Mouse (Mus musculus): ENCODE measurements around the gene Sik1.
"Not testable (repeated sequence)": the region's sequence is repeated elsewhere in the genome, so short reads cannot be mapped to it uniquely, and the experiment has no call there.

Sik1 gene

GRCm38 (mm10) chr17:31855597-31856518 lies at the start of gene Sik1:
Sik1 (minus strand) TSS chr17:31855804.
- peak; percentile 95 to 97 for DNase-seq (ENCODE audit: low spot score in 2 of 2)

DNA sequence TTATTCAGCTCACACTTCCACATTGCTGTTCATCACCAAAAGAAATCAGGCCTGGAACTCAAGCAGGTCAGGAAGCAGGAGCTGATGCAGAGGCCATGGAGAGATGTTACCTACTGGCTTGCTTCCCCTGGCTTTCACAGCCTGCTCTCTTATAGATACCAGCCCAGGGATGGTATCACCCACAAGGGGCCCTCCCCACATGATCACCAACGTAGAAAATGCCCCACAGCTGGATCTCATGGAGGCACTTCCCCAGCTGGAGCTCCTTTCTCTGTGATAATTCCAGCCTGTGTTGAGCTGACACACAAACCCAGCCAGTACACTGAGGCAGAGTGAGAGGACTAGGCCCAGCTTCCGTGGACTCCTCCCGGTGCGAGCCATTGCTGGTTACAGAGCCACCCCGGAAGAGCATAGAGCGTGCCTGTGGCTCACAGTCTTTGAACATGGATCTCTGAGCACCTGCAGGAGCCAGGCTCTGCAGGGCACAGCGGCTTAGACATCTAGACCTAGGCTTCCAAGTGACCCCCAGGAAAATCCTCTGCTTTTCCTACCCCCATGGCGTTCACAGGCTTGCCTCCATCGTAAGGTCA lies 49.7 kb upstream of the Sik1 start:
- no peak for DNase-seq (ENCODE audit: low spot score in 2 of 2)

DNA sequence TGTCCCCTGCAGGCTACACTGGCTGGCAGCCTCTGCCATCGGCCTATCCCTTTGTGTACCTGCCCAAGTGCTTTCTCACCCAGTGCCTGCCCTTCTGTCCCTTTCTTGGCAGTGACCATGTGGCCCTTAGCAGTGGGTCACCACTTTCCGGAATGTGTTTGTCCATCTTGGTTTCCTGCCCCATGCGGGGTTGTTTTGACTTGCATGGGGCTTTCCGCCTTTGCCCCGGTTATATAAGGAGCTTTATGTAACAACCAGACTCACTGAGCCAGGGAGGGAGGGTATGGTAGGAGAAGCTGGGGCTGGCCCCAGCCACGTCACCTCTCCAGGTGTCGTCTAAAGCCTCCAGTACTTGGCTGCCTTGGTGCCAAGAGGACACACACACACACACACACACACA lies 48.4 kb upstream of the Sik1 start:
- no peak for DNase-seq (ENCODE audit: low spot score in 2 of 2)

DNA sequence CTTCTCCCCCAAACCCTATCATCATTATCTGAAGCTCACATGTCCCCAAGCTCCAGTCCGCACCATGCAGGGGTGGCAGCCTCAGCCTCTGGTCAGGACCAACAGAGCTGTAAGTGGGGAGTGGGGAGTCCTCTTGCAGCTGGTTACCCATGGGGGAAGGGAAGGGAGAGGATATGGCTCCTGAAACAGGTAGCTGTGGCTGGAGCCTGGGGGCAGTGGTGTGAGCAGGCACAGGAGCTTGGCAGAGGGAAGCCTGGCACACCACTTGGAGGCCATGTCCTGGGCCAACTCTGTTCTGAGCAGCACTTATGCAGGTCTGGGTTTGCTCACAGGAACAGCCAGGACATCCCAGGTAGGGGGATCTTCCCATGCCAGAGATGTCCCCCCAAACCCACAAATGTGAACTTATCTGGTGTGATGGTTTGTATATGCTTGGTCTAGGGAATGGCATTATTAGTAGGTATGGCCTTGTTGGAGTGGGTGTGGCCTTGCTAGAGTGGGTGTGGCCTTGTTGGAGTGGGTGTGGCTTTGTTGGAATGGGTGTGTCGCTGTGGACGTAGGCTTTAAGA lies 47.1 kb upstream of the Sik1 start:
- no peak for DNase-seq (ENCODE audit: low spot score in 2 of 2)

GRCm38 (mm10) chr17:31901461-31902204 lies 46.0 kb upstream of the Sik1 start:
- DNase-seq (ENCODE audit: low spot score in 2 of 2), result no peak

- no peak for DNase-seq (ENCODE audit: low spot score in 2 of 2)
Observed at GRCm38 (mm10) chr17:31898941-31899340, 43.3 kb upstream of the Sik1 start.

- DNase-seq (ENCODE audit: low spot score in 2 of 2), result no peak
Observed at GRCm38 (mm10) chr17:31897186-31897793, 41.7 kb upstream of the Sik1 start.

- no peak for DNase-seq (ENCODE audit: low spot score in 2 of 2)
Observed at GRCm38 (mm10) chr17:31896751-31897150, 41.1 kb upstream of the Sik1 start.

DNA sequence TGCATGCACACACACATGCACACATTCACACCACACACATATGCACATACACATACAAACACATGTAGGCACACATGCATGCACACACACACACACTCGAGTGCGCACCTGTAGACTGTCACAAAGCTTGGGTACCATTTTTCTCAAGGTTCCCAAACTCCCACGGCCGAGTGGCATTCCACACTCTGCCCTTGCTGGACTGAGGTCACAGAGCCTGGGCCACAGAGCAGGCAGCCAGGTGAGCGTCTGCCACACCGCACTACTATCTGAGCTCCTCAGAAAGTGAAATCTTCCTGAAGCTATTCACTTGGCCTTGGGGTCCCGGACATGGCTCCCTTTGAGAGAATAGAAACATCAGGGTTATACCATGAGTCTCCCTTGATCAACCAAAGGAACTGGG lies 40.7 kb upstream of the Sik1 start:
- no peak for DNase-seq (ENCODE audit: low spot score in 2 of 2)

DNA sequence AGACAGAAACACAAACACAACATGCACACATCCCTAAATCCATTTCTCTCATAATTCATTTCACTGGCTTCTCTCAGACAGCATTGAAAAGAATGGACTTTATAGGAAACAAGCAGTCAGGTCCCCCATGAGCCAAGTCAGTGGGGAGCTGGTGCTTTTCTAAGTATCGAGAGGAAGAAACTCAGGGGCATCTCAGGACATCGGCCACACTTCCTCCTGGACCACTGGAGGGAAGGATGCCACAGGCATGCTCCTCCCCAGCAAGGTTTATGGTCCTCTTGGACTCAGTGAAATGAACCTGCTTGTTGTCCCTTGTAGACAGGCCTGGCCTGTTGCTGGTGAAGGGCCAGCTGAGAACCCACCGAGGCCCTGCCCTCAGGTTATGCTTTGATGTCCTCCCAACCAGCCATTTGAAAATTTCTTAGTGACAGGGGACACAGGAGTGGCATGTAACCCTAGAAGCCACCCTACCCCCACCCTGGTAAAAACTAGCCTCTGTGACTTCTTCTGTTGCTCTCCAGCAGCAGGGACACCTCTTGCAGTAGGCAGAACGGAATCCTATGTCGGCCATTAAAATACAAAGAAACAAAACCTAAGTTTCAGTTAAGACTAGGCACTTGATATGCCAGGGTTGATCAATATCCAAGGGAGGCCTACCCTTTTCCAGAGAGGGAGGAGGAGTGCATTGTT lies 37.9 kb upstream of the Sik1 start:
- no peak for DNase-seq (ENCODE audit: low spot score in 2 of 2)

- peak; percentile 91 to 94 for DNase-seq (ENCODE audit: low spot score in 2 of 2)
Observed at GRCm38 (mm10) chr17:31892750-31893149, 37.1 kb upstream of the Sik1 start.

DNA sequence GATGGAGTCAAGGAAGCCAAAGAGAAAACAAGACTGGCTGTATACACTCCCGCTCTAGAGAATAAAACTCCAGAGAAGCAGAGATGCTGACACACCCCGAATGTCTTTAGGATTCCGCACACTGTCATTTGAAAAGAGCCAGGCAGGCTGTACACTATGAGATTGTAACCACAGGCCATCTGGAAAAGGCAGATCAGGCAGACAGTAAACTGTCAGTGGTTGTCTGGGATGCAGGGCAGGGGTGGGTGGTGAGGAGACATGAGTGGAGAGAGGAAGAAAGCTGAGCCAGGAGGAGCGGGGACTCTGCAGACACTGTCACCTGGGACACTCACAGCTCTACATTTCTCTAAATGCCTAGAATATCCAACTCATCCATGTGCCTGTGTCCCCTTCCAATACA lies 36.3 kb upstream of the Sik1 start:
- DNase-seq (ENCODE audit: low spot score in 2 of 2), result no peak

DNA sequence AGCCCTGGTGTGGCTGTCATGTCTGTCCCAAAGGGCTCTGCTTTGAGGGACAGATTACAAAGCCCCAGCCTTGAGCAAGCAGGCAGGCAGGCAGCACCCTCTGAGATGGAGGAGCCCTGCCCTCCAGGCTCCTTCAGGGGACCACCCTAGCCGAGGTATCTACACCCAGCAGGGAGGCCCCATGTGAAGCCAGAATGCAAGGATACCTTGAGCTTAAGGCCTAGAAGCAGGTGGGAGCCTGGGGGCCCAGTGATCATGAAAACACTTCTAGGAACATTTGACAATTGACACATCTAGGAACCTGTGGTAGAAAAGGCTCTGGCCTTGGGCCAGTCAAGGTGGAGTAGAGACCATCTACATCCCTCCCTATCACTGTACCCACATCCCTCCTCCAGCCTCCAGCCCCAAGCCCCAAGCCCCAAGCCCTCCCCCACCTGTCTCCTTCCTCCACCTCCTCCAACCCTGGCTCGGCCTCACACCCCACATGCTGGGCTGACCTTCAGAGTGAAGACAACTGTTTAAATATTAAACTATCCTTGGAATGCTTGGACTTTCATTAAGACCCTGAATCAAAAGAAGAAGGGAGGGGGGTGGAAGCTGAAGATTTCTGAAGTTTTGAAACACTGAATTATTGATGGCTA lies 34.8 kb upstream of the Sik1 start:
- no peak for DNase-seq (ENCODE audit: low spot score in 2 of 2)

DNA sequence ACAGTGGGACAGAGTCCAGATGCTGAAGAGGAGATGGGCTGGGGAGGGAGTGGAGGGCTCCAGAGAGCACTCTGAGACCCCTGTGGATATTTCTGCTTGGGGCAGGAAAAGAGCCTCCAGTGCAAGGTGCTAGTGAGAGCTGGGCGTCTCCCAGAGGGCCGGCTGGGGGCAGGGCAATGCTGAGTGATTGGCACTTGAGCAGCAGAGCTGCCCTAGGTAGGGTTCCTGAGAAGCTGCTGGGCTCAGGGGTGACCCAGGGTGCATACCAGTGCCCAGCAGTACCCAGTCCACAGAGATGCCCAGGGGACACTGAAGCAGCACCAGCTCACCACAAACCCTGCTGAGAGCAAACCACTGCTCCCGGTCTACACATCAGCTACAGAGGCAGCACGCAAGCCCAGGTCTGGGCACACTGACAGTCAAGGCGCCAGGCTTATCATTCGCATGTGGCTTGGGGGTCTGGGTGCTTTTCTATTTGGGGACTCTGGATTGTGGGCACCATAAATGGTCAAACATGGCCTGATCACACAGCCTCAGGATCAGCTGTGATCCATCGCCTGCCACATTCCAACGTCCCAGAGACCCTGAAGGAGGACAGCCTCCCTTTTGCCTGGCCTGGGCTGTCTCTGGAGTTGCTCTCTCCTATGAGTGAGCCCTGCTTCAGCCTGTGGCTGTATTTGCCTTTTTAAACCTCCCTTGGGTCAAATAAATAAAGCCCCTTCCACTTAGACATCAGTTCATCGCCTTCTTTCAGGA lies 34.0 kb upstream of the Sik1 start:
- no peak for DNase-seq (ENCODE audit: low spot score in 2 of 2)

DNA sequence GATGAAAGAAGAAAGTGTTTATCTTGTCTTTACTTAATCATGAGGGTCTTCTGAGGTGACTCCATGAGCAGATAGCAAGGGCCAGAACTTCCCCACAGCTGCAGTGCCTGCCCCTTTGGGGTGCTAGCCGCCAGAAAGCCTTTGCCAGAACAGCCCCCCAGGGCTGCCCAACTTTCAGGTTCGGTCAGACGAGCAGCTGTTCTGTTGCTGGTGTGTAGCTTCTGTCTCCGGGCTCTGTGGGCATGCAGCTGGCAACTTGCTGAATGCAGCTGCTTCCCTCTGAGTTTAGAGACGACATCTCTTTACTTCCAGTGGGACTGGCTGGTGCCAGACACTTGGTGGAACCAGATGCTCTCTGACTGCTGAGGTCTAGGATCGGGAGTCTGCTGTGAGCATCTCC lies 32.9 kb upstream of the Sik1 start:
- no peak for DNase-seq (ENCODE audit: low spot score in 2 of 2)

- not testable (repeated sequence) for DNase-seq (ENCODE audit: low spot score in 2 of 2)
Observed at GRCm38 (mm10) chr17:31884676-31885075, 29.1 kb upstream of the Sik1 start.

- DNase-seq (ENCODE audit: low spot score in 2 of 2), result no peak
Observed at GRCm38 (mm10) chr17:31879406-31879805, 23.8 kb upstream of the Sik1 start.

DNA sequence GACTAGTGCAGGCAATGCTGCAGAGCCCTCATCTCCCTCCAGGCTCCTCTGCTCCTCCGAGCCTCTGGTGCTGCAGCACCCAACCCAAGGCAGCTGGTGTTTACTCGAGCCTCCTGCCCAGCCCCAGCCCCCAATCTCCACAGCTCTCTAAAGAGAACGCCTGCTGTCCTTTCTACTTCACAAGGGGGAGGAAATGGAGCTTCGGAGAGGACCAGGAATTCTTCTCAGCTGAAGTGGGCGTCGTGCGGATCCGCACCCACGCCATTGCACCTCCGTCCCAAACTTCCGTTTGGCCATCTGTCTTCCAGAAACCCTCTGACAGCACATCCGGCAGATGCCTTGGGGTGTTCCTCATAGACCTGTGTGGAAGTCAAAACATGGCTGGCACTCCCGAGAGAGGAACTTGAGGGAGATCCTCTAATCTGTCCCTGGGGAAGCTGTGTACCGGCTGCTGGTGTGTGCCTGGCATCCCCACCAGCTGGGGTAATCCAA lies 22.1 kb upstream of the Sik1 start:
- DNase-seq (ENCODE audit: low spot score in 2 of 2), result no peak

- DNase-seq (ENCODE audit: low spot score in 2 of 2), result no peak
Observed at GRCm38 (mm10) chr17:31877181-31877581, 21.6 kb upstream of the Sik1 start.

DNA sequence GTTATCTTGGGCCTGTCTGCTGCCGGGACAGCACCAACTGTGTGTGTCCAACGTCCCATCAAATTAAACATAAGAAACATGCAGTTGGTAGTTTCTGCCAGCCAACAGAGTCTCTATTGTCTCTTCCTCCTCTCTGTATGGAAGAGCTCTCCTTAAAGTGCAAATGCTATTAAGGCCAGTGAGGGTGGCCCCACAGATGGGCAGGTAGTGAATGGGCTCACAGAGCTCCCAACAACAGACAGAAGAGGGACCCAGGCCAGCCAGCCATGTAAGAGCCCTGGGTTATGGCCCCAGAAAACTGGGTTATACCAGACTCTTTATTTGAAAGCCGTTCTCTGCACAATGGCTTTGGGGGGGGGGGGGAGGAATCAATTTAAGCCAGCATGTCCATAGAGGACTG lies 21.2 kb upstream of the Sik1 start:
- DNase-seq (ENCODE audit: low spot score in 2 of 2), result no peak
